Mouse (Mus musculus): Measurements from ENCODE around the gene Mboat2. TPM values are rescaled to one million over a fixed set of nuclear protein-coding genes. Genes with fewer than 3 reads are reported as not detected.

Mboat2 gene
- polyA plus RNA-seq, 1 experiment from 2014 or later = 16.0 TPM

GRCm38 (mm10) chr12:24886800-24887199 is 56.1 kb downstream of the Mboat2 start:
- Histone ChIP-seq H3K4me3 (ENCODE audit: low read depth, low read length) (no peak overlapping the region), H3K36me3 (ENCODE audit: control insufficient read depth, insufficient read depth, low read length) (peaks cover 4% of the 10 kb centered on the region), H3K9ac (ENCODE audit: low read depth, low read length) (no peak overlapping the region; the same call in 1 of the 2 replicates), H3K27ac (ENCODE audit: low read depth, low read length) (peak overlapping the region; percentile 68), H3K9me3 (ENCODE audit: control insufficient read depth, low read length) (no peaks in the 10 kb centered on the region), H3K4me1 (replicated peaks; ENCODE audit: control insufficient read depth, insufficient read depth, low read length) (peaks cover 41% of the 10 kb centered on the region), H3K27me3 (replicated peaks; ENCODE audit: control insufficient read depth, insufficient read depth, low read length) (no peaks in the 10 kb centered on the region), H3K4me2 (no peak overlapping the region)
- DNase-seq (ENCODE audit: low spot score) (no peak), ATAC-seq (replicated peaks; ENCODE audit: low FRiP score) (peak; percentile 35)

GRCm38 (mm10) chr12:24889371-24890051 is 58.8 kb downstream of the Mboat2 start:
- Histone ChIP-seq H3K36me3 (ENCODE audit: control insufficient read depth, insufficient read depth, low read length) (no peaks in the 10 kb centered on the region), H3K4me2 (peak overlapping the region; percentile 42), H3K27ac (ENCODE audit: low read depth, low read length) (peak overlapping the region; percentile 90), H3K4me3 (ENCODE audit: low read depth, low read length) (no peak overlapping the region), H3K4me1 (replicated peaks; ENCODE audit: control insufficient read depth, insufficient read depth, low read length) (peaks cover 64% of the 10 kb centered on the region), H3K27me3 (replicated peaks; ENCODE audit: control insufficient read depth, insufficient read depth, low read length) (no peaks in the 10 kb centered on the region), H3K9ac (ENCODE audit: low read depth, low read length) (peak overlapping the region; percentile 62), H3K9me3 (ENCODE audit: control insufficient read depth, low read length) (no peaks in the 10 kb centered on the region)
- DNase-seq (ENCODE audit: low spot score) = peak; percentile 61
- 44% methylated on average over 7 of the region's 7 CpGs for WGBS
- ATAC-seq (replicated peaks; ENCODE audit: low FRiP score) = peak; percentile 96

GRCm38 (mm10) chr12:24890158-24890557 is 59.5 kb downstream of the Mboat2 start:
- Histone ChIP-seq H3K4me2 (peak overlapping the region; percentile 42), H3K9ac (ENCODE audit: low read depth, low read length) (peak overlapping the region; percentile 62), H3K36me3 (ENCODE audit: control insufficient read depth, insufficient read depth, low read length) (no peaks in the 10 kb centered on the region), H3K9me3 (ENCODE audit: control insufficient read depth, low read length) (no peaks in the 10 kb centered on the region), H3K27me3 (replicated peaks; ENCODE audit: control insufficient read depth, insufficient read depth, low read length) (no peaks in the 10 kb centered on the region), H3K4me3 (ENCODE audit: low read depth, low read length) (no peak overlapping the region), H3K4me1 (replicated peaks; ENCODE audit: control insufficient read depth, insufficient read depth, low read length) (peaks cover 64% of the 10 kb centered on the region), H3K27ac (ENCODE audit: low read depth, low read length) (peak overlapping the region; percentile 90)
- 72% methylated on average over 2 of the region's 2 CpGs for WGBS
- DNase-seq (ENCODE audit: low spot score) = no peak
- no peak for ATAC-seq (replicated peaks; ENCODE audit: low FRiP score)

- Histone ChIP-seq H3K27ac (ENCODE audit: low read depth, low read length) (peak overlapping the region; percentile 90), H3K4me1 (replicated peaks; ENCODE audit: control insufficient read depth, insufficient read depth, low read length) (peaks cover 61% of the 10 kb centered on the region)
These were observed 60.2 kb downstream of the Mboat2 start for GRCm38 (mm10) chr12:24890684-24891459.

GRCm38 (mm10) chr12:24892536-24892935 is 61.9 kb downstream of the Mboat2 start:
- 28% methylated on average over 4 of the region's 4 CpGs for WGBS
- peak; percentile 61 for ATAC-seq (replicated peaks; ENCODE audit: low FRiP score)
- H3K4me3 ChIP-seq (ENCODE audit: low read depth, low read length) = no peak overlapping the region

More at GRCm38 (mm10) chr12:24890684-24891459, 60.2 kb downstream of the Mboat2 start:
- Histone ChIP-seq H3K4me2 (no peak overlapping the region), H3K27me3 (replicated peaks; ENCODE audit: control insufficient read depth, insufficient read depth, low read length) (no peaks in the 10 kb centered on the region), H3K9ac (ENCODE audit: low read depth, low read length) (no peak overlapping the region), H3K9me3 (ENCODE audit: control insufficient read depth, low read length) (no peaks in the 10 kb centered on the region), H3K36me3 (ENCODE audit: control insufficient read depth, insufficient read depth, low read length) (no peaks in the 10 kb centered on the region), H3K4me3 (ENCODE audit: low read depth, low read length) (no peak overlapping the region)
- WGBS = 71% methylated on average over 8 of the region's 8 CpGs
- DNase-seq (ENCODE audit: low spot score) = no peak
- ATAC-seq (replicated peaks; ENCODE audit: low FRiP score) = peak; percentile 32; the same call in 1 of the 2 replicates

GRCm38 (mm10) chr12:24893777-24894468 is 63.2 kb downstream of the Mboat2 start:
- H3K4me2 ChIP-seq = no peak overlapping the region; the same call in 1 of the 2 replicates
- H3K36me3 ChIP-seq (ENCODE audit: control insufficient read depth, insufficient read depth, low read length) = no peaks in the 10 kb centered on the region
- DNase-seq (ENCODE audit: low spot score) (no peak), ATAC-seq (replicated peaks; ENCODE audit: low FRiP score) (no peak)
- peak overlapping the region; percentile 47; the same call in 1 of the 2 replicates for H3K9ac ChIP-seq (ENCODE audit: low read depth, low read length)
- no peaks in the 10 kb centered on the region for H3K27me3 ChIP-seq (replicated peaks; ENCODE audit: control insufficient read depth, insufficient read depth, low read length)
- H3K9me3 ChIP-seq (ENCODE audit: control insufficient read depth, low read length) = no peaks in the 10 kb centered on the region
- peaks cover 42% of the 10 kb centered on the region for H3K4me1 ChIP-seq (replicated peaks; ENCODE audit: control insufficient read depth, insufficient read depth, low read length)
- no peak overlapping the region for H3K4me3 ChIP-seq (ENCODE audit: low read depth, low read length)
- H3K27ac ChIP-seq (ENCODE audit: low read depth, low read length) = peak overlapping the region; percentile 49
- 58% methylated on average over 10 of the region's 10 CpGs for WGBS

More at GRCm38 (mm10) chr12:24892536-24892935, 61.9 kb downstream of the Mboat2 start:
- Histone ChIP-seq H3K27ac (ENCODE audit: low read depth, low read length) (peak overlapping the region; percentile 83), H3K9me3 (ENCODE audit: control insufficient read depth, low read length) (no peaks in the 10 kb centered on the region), H3K36me3 (ENCODE audit: control insufficient read depth, insufficient read depth, low read length) (no peaks in the 10 kb centered on the region), H3K27me3 (replicated peaks; ENCODE audit: control insufficient read depth, insufficient read depth, low read length) (no peaks in the 10 kb centered on the region), H3K4me1 (replicated peaks; ENCODE audit: control insufficient read depth, insufficient read depth, low read length) (peaks cover 52% of the 10 kb centered on the region), H3K9ac (ENCODE audit: low read depth, low read length) (no peak overlapping the region), H3K4me2 (peak overlapping the region; percentile 47; the same call in 1 of the 2 replicates)
- DNase-seq (ENCODE audit: low spot score) = no peak

GRCm38 (mm10) chr12:24895352-24895751 is 64.7 kb downstream of the Mboat2 start:
- ATAC-seq (replicated peaks; ENCODE audit: low FRiP score) = no peak
- peaks cover 29% of the 10 kb centered on the region for H3K4me1 ChIP-seq (replicated peaks; ENCODE audit: control insufficient read depth, insufficient read depth, low read length)
- WGBS = 88% methylated on average over 5 of the region's 5 CpGs

GRCm38 (mm10) chr12:24897354-24897753 is 66.7 kb downstream of the Mboat2 start:
- DNase-seq (ENCODE audit: low spot score) (no peak), ATAC-seq (replicated peaks; ENCODE audit: low FRiP score) (no peak)
- no peak overlapping the region for H3K4me2 ChIP-seq
- no peaks in the 10 kb centered on the region for H3K27me3 ChIP-seq (replicated peaks; ENCODE audit: control insufficient read depth, insufficient read depth, low read length)
- H3K9me3 ChIP-seq (ENCODE audit: control insufficient read depth, low read length) = no peaks in the 10 kb centered on the region
- WGBS = 87% methylated on average over 4 of the region's 4 CpGs
- H3K4me3 ChIP-seq (ENCODE audit: low read depth, low read length) = no peak overlapping the region
- no peaks in the 10 kb centered on the region for H3K36me3 ChIP-seq (ENCODE audit: control insufficient read depth, insufficient read depth, low read length)
- H3K4me1 ChIP-seq (replicated peaks; ENCODE audit: control insufficient read depth, insufficient read depth, low read length) = peaks cover 19% of the 10 kb centered on the region
- no peak overlapping the region for H3K27ac ChIP-seq (ENCODE audit: low read depth, low read length)
- H3K9ac ChIP-seq (ENCODE audit: low read depth, low read length) = no peak overlapping the region

More at GRCm38 (mm10) chr12:24895352-24895751, 64.7 kb downstream of the Mboat2 start:
- no peak for DNase-seq (ENCODE audit: low spot score)
- Histone ChIP-seq H3K4me3 (ENCODE audit: low read depth, low read length) (no peak overlapping the region), H3K27me3 (replicated peaks; ENCODE audit: control insufficient read depth, insufficient read depth, low read length) (no peaks in the 10 kb centered on the region), H3K9ac (ENCODE audit: low read depth, low read length) (no peak overlapping the region), H3K27ac (ENCODE audit: low read depth, low read length) (no peak overlapping the region), H3K36me3 (ENCODE audit: control insufficient read depth, insufficient read depth, low read length) (no peaks in the 10 kb centered on the region), H3K4me2 (no peak overlapping the region), H3K9me3 (ENCODE audit: control insufficient read depth, low read length) (no peaks in the 10 kb centered on the region)

Measured in liver, embryonic 11.5 days (tissue).